Mouse (Mus musculus): ENCODE data around the gene Cfap61.

The Cfap61 gene

DNA sequence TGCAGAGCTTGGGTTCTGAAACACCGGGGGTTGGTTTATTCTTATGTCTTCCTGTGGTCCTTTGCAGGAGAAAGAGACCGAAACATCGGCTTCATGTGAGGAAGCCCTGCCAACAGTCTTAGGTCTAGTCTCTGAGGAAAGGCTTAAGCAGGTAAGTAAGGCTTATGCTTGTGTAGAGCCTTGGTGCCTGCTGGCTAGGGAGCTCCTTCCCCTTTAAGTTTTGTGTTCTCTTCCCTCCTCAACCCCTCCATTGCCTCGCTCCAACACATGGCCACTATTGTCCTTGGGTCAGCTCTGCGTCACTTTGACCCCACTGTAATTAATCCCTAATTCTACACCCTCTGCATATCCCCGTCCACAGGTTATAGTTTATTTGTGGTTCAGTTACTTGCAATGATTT, 74.2 kb downstream of the Cfap61 start:
- in situ Hi-C loops (cut with MboI, MseI), result no loop called here

- in situ Hi-C loops (cut with MboI, MseI), result no loop called here
Observed at GRCm38 (mm10) chr2:146009596-146010349, 75.2 kb downstream of the Cfap61 start.

DNA sequence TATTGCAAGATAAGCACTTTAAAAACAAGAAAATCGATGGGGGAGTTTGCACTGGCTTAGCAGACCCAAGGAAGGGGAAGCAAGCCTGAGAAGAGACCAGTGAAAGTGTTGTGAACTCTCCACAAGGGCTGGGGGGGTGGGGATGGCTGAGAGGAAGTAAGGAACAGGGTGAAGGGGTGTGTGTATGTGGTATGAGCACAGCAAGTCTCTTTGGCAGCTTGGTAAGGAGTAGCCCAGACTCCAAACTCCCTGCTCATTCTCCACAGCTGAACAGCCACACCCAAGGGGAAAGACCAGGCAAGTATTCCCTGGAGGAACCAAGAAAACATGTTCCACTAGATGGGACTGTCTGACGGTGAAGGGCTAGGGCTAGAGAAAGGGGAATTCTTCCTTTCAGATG, 76.2 kb downstream of the Cfap61 start:
- in situ Hi-C loops (cut with MboI, MseI), result no loop called here

DNA sequence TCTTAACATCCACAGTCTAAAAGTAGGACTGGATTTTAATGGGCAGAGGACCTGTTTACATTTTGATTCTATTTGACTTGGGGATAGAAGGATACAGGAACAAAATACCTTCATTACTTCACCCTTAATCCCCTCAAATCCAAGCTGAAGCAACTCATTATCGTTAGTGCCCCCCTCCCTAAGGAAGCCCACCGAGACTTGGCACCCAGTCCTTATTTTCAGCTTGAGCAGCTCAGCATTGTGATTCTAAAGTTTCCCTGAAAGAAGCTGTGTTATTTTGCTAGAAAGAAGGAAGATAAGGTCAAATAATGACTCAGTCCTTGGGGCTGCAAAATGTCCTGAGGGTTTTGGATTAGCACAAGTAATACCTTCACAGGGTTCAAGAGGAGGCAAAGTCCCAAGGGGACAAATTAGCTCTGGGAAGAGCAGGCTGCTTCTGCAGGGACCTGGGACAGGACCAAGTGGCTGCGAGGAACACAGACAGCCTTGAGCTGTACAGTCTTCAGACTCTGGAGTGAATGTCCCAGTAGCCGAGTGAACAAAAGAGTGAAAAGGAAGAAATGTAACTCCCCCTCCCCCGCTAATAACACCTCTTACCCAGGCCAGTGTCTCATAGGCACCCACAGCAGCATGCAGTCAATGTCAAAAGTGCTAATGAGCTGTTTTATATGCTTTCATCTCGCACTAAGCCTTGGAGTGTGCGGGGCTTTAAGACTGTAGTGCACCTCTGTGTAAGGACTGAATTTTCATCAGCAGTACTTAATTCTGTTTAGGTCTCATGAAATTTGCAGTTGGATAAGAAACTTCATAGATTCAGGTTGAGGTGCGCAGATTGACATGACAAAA, 81.0 kb downstream of the Cfap61 start:
- in situ Hi-C loops (cut with MboI, MseI), result no loop called here

- in situ Hi-C loops (cut with MboI, MseI), result no loop called here
Observed at GRCm38 (mm10) chr2:146022846-146023245, 88.3 kb downstream of the Cfap61 start.

- in situ Hi-C loops (cut with MboI, MseI), result no loop called here
Observed at GRCm38 (mm10) chr2:146043640-146044039, 109.1 kb downstream of the Cfap61 start.

GRCm38 (mm10) chr2:146044926-146045890, 110.6 kb downstream of the Cfap61 start:
- in situ Hi-C loops (cut with MboI, MseI), result no loop called here

- in situ Hi-C loops (cut with MboI, MseI), result no loop called here
Observed at GRCm38 (mm10) chr2:146047691-146048090, 113.1 kb downstream of the Cfap61 start.

DNA sequence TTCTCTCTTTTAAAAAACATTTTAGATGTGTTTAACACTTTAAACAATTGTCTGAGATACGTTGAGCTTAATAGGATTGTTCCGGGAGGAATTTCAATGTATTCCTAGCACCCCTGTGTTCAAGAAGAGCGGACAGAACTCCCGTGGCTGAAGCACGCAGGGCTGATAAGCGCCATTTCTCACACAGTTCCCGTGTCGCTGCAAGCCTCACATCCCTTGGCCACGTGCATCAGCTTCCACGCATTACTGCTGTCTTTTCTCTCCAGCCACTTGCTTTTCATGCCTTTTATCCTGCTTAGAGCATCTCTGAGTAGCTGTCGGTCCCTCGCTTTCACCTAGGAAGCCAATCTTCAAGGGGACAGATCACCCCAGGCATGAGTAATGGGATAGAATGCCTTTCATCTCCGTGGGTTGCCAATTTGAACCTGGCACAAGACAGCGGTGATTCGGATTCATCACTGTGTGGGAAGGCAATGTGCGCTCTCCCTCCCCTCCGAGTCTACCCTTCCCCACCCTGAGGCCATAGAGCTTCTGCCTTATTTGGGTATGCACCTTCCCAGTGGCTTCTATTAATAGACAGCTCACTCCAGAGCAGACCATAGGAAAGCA, 113.7 kb downstream of the Cfap61 start:
- in situ Hi-C loops (cut with MboI, MseI), result no loop called here

DNA sequence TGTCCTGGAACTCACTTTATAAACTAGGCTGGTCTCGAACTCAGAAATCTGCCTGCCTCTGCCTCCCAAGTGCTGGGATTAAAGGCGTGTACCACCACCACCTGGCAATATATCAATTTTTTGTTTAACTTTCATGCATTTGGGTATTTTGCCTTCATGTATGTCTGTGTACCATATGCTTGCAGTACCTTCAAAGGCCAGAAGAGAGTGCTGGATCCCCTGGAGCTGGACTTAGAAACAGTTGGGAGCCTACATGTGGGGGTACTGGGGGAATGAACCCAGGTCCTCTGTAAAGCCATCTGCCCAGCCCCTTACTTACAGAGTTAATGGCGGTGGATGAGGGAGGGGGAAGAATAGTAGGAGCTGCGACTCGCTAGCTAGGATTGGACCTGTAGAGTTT, 114.8 kb downstream of the Cfap61 start:
- in situ Hi-C loops (cut with MboI, MseI), result no loop called here

DNA sequence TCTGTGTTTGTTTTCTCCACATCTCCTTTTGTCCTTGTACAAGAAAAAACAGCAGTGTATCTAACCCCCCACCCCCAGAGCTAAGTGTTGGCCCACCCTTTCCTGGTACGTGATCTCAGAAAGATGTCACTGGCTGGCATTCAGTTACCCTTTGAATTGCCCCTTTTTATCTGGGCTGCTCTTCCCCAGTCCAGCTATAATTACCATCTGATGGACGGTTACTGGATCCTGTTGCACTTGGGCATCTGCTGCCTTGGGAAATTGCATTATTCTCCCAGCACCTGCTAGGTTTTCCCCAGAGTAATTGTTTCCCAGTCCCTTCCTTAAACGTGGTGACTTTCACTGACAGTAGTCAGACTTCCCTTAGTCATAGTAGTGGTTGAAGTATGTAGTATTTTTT, 115.5 kb downstream of the Cfap61 start:
- in situ Hi-C loops (cut with MboI, MseI), result no loop called here

GRCm38 (mm10) chr2:146051334-146051733, 116.8 kb downstream of the Cfap61 start:
- in situ Hi-C loops (cut with MboI, MseI), result no loop called here

- in situ Hi-C loops (cut with MboI, MseI), result no loop called here
Observed at GRCm38 (mm10) chr2:146057123-146057522, 122.5 kb downstream of the Cfap61 start.

- in situ Hi-C loops (cut with MboI, MseI), result no loop called here
Observed at GRCm38 (mm10) chr2:146058791-146059190, 124.2 kb downstream of the Cfap61 start.

DNA sequence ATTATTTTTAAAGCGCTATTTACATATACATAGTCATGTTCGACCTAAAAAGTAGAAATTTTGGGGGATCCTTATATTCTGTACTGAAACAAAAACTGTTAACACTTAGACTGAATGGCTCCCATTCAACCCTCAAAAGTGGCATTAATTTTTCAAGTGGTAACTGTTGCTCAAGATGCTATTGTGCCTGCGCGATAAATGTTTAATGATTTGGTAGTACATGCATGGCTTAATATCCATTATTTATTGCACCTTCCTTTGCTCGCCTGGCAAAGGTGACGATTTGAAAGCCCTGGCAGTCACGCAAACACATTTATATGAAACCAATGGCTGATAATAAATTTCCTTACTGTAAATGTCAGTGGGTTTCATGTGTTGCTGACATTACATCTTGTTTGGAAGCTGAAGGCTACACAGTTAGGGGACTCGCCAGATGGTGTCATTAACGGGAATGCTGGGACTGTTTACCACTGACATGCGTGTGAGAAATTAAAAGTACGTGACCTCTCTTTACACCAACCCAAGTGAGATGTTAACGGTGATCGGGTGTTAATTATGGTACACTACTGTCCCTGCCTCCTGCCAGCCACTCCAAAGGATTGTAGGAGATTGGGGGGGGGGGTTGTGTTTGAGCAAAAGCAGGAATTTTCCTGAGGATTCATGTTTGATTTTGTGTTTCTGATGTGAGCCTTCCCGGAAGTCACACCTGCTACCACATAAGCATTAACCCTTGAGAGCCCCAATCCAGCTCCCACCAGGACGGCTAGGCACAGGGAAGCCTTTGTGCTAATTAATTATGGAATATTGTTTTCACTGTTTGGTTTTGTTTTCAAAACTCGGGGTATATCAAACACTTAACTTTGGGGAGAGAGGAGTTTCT, 127.1 kb downstream of the Cfap61 start:
- in situ Hi-C loops (cut with MboI, MseI), result no loop called here

- in situ Hi-C loops (cut with MboI, MseI), result no loop called here
Observed at GRCm38 (mm10) chr2:146062330-146063092, 127.9 kb downstream of the Cfap61 start.

DNA sequence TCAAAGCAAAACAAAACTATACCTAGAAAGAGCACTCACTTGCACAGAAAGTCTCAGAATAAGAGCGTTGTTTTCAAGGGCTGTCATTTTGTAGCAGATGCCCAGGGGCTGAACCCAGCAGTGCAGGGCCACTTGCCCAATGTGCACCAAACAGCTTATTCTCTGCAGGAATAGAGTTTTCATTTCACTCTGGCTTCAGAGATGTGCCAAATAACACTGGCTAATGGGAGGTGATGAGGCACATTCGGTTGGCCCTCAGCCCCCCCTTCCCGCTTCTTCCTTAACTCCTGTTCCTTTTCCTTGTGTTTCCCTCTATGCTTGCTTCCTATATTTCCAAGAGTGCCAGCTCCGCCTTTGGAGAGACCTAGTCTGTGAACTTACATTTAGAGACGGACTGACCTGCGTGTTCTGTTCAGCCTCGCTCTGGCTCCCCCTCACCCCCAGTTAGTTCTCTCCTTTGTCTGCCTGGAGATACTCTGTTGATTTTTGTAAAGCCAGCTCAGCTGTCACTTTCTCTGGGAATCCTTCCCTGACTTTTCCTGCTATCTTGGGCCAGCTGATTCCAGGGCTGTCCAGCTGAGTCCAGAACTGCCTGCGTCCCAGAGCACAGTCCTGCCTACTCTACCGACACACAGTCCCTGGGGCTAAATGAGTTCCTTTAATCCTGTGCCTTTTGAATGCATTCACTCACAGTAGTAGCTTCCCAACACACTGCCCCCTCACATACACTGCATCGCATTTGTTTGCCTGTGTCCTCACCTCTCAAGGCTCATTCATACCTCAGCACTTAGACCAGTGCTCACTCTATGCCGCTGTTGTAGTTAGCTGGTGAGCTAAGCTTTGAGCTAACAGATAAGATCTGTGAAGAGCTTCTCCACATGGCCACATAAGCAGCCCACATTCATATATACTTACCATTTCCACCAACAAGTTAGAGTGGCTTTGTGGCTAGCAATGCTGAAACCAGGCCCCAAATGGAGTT, 128.8 kb downstream of the Cfap61 start:
- in situ Hi-C loops (cut with MboI, MseI), result no loop called here

- in situ Hi-C loops (cut with MboI, MseI), result no loop called here
Observed at GRCm38 (mm10) chr2:146067364-146067763, 132.8 kb downstream of the Cfap61 start.

Data from T-helper 1 cell (primary cell).